Mouse (Mus musculus) megakaryocyte, embryonic 14.5 days (primary cell): ENCODE measurements around the gene Pycr1. TPM values are rescaled to one million over a fixed set of nuclear protein-coding genes. Genes with fewer than 3 reads are reported as not detected.

Source experiments
- H3K27me3 ChIP-seq: replicated peaks from 2 replicates; pipeline ENCODE3; 2012; ENCODE audit warnings: inconsistent platforms
- H3K36me3 ChIP-seq: replicated peaks from 2 replicates; pipeline ENCODE3; 2012; ENCODE audit warnings: low read length, inconsistent platforms, mixed read lengths
- H3K4me1 ChIP-seq: 2 replicates; pipeline ENCODE4 v1.6.1; 2012; ENCODE audit warnings: inconsistent platforms
- H3K4me3 ChIP-seq: replicated peaks from 2 replicates; pipeline ENCODE3; 2012; ENCODE audit warnings: moderate library complexity, mild to moderate bottlenecking, inconsistent platforms
- H3K9me3 ChIP-seq: 2 replicates; pipeline ENCODE4 v1.6.1; 2012; ENCODE audit warnings: inconsistent platforms
- FLI1 ChIP-seq: IDR thresholded peaks from 2 replicates; pipeline ENCODE4 v1.6.1; 2012; ENCODE audit warnings: low read length, inconsistent platforms, mixed read lengths
- GATA1 ChIP-seq: IDR thresholded peaks from 3 replicates; pipeline ENCODE4 v1.6.1; 2012; ENCODE audit warnings: mixed read lengths, low read length, inconsistent platforms, borderline replicate concordance
- polyA plus RNA-seq: library from polyadenylated mRNA; stranded (reverse); fragments of >175 nt; gene quantifications from 2 replicates; pipeline ENCODE4 v1.2.3, GENCODE M21; 2012; ENCODE audit warnings: low replicate concordance; ENCODE audit not compliant: insufficient read depth

Pycr1 gene
- polyA plus RNA-seq, 1 experiment, result 3.6 TPM

DNA sequence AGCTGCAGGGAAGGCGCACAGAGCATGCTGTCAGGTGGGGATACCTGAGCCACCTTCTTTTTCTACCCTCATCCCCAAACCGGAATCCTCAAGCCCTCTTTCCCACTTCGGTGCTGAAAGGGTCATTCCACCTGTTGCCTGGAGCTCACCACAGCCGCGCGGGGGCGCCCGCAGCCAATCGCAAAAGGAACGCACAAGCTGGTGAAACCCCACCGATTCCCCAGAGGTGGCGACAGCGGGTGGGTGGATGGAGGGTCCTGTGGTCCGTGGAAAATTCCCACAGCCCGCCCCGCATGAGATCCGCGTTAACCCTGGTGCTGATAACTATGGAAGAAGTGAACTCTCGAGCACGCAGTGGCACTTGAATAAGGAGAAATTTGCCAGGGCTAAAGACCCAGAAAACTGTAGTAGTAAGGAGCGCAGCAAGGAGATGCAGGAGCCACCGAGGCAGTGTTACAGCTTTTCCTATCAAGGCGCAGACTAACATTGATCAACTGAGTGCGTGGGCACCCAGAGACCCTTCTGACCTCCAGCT, 15.4 kb upstream of the Pycr1 start:
- Histone ChIP-seq H3K4me3 (peak overlapping the region; percentile 77), H3K4me1 (peaks cover 49% of the 10 kb centered on the region), H3K9me3 (no peaks in the 10 kb centered on the region), H3K27me3 (peaks cover 97% of the 10 kb centered on the region), H3K36me3 (no peaks in the 10 kb centered on the region)
- TF ChIP-seq FLI1 (no peak), GATA1 (no peak)

- peaks cover 83% of the 10 kb centered on the region for H3K27me3 ChIP-seq
- H3K4me3 ChIP-seq, result no peak overlapping the region
- H3K36me3 ChIP-seq, result no peaks in the 10 kb centered on the region
- H3K9me3 ChIP-seq, result no peaks in the 10 kb centered on the region
- peaks cover 43% of the 10 kb centered on the region for H3K4me1 ChIP-seq
- no peak for TF ChIP-seq GATA1
- TF ChIP-seq FLI1, result no peak
Observed at GRCm38 (mm10) chr11:120657301-120657700, 13.7 kb upstream of the Pycr1 start.

DNA sequence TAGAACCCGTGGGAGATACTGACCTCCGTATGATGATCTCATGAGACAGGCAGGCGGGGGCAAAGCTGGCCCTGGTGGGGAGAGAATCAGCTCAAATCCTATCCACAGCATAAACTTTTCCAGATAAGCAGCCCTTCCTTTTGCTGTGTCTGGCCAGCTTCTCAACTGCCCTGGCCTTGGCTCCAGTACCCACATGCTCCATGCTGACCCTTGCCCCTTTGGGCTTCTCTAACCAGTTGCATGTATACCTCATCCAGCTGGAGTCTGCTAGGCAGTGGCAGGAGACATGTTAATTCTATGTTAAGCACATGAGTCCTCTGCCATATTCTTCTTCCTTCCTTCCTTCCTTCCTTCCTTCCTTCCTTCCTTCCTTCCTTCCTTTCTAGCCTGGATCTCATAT, 11.2 kb upstream of the Pycr1 start:
- Histone ChIP-seq H3K4me3 (no peak overlapping the region), H3K27me3 (peaks cover 57% of the 10 kb centered on the region), H3K4me1 (peaks cover 24% of the 10 kb centered on the region), H3K36me3 (no peaks in the 10 kb centered on the region), H3K9me3 (no peaks in the 10 kb centered on the region)
- TF ChIP-seq GATA1 (no peak), FLI1 (no peak)

GRCm38 (mm10) chr11:120651872-120652271, 8.3 kb upstream of the Pycr1 start:
- Histone ChIP-seq H3K4me3 (no peak overlapping the region), H3K27me3 (peaks cover 31% of the 10 kb centered on the region), H3K36me3 (no peaks in the 10 kb centered on the region), H3K4me1 (peaks cover 26% of the 10 kb centered on the region), H3K9me3 (no peaks in the 10 kb centered on the region)
- TF ChIP-seq FLI1 (no peak), GATA1 (no peak)

GRCm38 (mm10) chr11:120648001-120648476, 4.5 kb upstream of the Pycr1 start, which contains the start of gene Myadml2:
Gene Myadml2 (minus strand): TSS chr11:120648158.
- Histone ChIP-seq H3K4me1 (peaks cover 35% of the 10 kb centered on the region), H3K4me3 (peak within 1 kb of the TSS; percentile 89), H3K27me3 (peaks cover 4% of the 10 kb centered on the region), H3K9me3 (no peaks in the 10 kb centered on the region), H3K36me3 (no peaks in the 10 kb centered on the region)
- TF ChIP-seq FLI1 (no peak), GATA1 (no peak)

GRCm38 (mm10) chr11:120647047-120647830, 3.7 kb upstream of the Pycr1 start:
- Histone ChIP-seq H3K4me3 (peak overlapping the region; percentile 89), H3K27me3 (peaks cover 4% of the 10 kb centered on the region), H3K36me3 (no peaks in the 10 kb centered on the region), H3K4me1 (peaks cover 43% of the 10 kb centered on the region), H3K9me3 (no peaks in the 10 kb centered on the region)
- TF ChIP-seq FLI1 (no peak), GATA1 (no peak)

DNA sequence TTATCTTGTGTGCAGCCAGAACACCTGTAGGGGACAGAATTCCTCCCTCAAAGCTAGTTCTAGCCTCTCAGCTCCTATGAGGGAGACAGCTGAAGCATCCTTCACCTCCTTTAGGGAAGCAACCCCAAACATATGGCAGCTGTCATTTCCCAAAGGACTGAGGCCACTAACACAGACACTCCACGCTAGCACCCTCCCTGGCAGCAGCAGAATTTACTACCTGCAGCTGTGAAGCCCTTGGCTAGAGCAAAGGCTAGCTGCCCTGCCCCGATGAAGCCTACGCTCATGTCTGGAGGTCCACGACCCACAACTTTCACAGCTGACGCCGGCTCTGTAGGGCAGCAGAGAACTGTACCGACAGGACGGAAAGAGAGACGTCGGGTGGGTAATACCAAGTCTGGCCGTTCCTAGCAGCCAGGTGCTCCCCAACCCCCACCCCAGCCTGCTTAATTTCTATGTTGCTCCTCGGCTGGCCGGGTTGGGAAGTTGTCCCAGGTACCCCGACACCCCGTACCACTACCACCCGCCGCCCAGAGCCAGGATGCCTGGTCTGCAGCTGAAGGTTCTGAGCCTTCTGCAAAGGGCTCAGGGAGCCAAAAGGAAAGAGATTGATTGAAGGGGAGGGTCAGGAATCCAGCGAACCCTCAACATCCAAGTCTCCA, 499 bp downstream of the Pycr1 start:
- Histone ChIP-seq H3K36me3 (peaks cover 19% of the 10 kb centered on the region), H3K9me3 (no peaks in the 10 kb centered on the region), H3K27me3 (peaks cover 10% of the 10 kb centered on the region), H3K4me1 (peaks cover 51% of the 10 kb centered on the region), H3K4me3 (peak overlapping the region; percentile 93)
- TF ChIP-seq GATA1, result no peak
- no peak for TF ChIP-seq FLI1

DNA sequence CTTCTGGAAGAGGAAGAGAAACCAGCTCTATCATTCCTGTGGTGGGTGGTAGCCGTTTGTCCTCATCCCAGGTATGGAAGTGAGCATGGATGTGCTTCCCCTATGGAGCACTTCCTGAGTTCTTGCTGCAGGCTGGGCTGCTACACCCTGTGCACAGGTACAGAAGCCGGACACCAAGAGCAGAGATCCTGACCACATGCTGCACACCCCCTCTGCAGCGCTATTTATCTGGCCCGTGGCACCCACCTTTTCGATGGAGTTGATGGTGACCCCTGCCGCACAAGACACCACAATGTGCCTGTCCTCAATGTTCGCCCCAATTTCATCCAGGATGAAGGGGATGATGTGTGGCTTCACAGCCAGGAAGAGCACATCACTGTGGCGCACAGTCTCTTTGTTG, 1.7 kb downstream of the Pycr1 start:
- peaks cover 47% of the 10 kb centered on the region for H3K4me1 ChIP-seq
- H3K4me3 ChIP-seq, result peak overlapping the region; percentile 51
- no peaks in the 10 kb centered on the region for H3K9me3 ChIP-seq
- peaks cover 8% of the 10 kb centered on the region for H3K27me3 ChIP-seq
- H3K36me3 ChIP-seq, result peaks cover 27% of the 10 kb centered on the region
- TF ChIP-seq GATA1 (no peak), FLI1 (no peak)

GRCm38 (mm10) chr11:120641255-120641654, 2.3 kb downstream of the Pycr1 start:
- Histone ChIP-seq H3K36me3 (peaks cover 28% of the 10 kb centered on the region), H3K4me1 (peaks cover 47% of the 10 kb centered on the region), H3K27me3 (peaks cover 6% of the 10 kb centered on the region), H3K9me3 (no peaks in the 10 kb centered on the region), H3K4me3 (peak overlapping the region; percentile 5)
- no peak for TF ChIP-seq FLI1
- TF ChIP-seq GATA1, result no peak

GRCm38 (mm10) chr11:120634810-120635209, 8.8 kb downstream of the Pycr1 start:
- TF ChIP-seq GATA1 (no peak), FLI1 (no peak)
- Histone ChIP-seq H3K4me1 (peaks cover 58% of the 10 kb centered on the region), H3K4me3 (no peak overlapping the region), H3K9me3 (no peaks in the 10 kb centered on the region), H3K27me3 (no peaks in the 10 kb centered on the region), H3K36me3 (peaks cover 21% of the 10 kb centered on the region)
